Mouse (Mus musculus) erythroblast, embryonic 14.5 days (primary cell): ENCODE data around the gene Birc3. TPM values are rescaled to one million over a fixed set of nuclear protein-coding genes. Genes with fewer than 3 reads are reported as not detected.

Source experiments
- H3K27me3 ChIP-seq: 2 replicates; pipeline ENCODE4 v1.6.1; 2012; ENCODE audit warnings: inconsistent platforms; ENCODE audit not compliant: control insufficient read depth
- H3K36me3 ChIP-seq: 2 replicates; pipeline ENCODE4 v1.6.1; 2012; ENCODE audit warnings: mild to moderate bottlenecking, inconsistent platforms; ENCODE audit not compliant: control insufficient read depth
- H3K4me1 ChIP-seq: 2 replicates; pipeline ENCODE4 v1.6.1; 2012; ENCODE audit warnings: inconsistent platforms; ENCODE audit not compliant: control insufficient read depth
- H3K4me3 ChIP-seq: replicated peaks from 2 replicates; pipeline ENCODE3; 2012; ENCODE audit warnings: moderate library complexity, mild to moderate bottlenecking, inconsistent platforms
- H3K9me3 ChIP-seq: 2 replicates; pipeline ENCODE4 v1.6.1; 2012; ENCODE audit warnings: low read length, inconsistent platforms, mixed read lengths; ENCODE audit not compliant: control insufficient read depth
- GATA1 ChIP-seq: IDR thresholded peaks from 2 replicates; pipeline ENCODE4 v1.6.1; 2012; ENCODE audit warnings: low read length, inconsistent platforms, mixed read lengths
- TAL1 ChIP-seq: IDR thresholded peaks from 3 replicates; pipeline ENCODE4 v1.6.1; 2012; ENCODE audit warnings: low read length, inconsistent platforms, mixed read lengths
- polyA plus RNA-seq: library from polyadenylated mRNA; stranded (reverse); fragments of >175 nt; gene quantifications from 2 replicates; pipeline ENCODE4 v1.2.3, GENCODE M21; 2012

Gene Birc3
- polyA plus RNA-seq: 0.05 and 0.09 TPM in 2 replicates

GRCm38 (mm10) chr9:7872775-7873439, at the start of gene Birc3:
TSS of gene Birc3 (minus strand) at chr9:7873186.
- no peaks in the 10 kb centered on the region for H3K9me3 ChIP-seq
- H3K4me1 ChIP-seq: peaks cover 21% of the 10 kb centered on the region
- H3K4me3 ChIP-seq: peak within 1 kb of the TSS; percentile 69
- TF ChIP-seq GATA1 (no peak), TAL1 (no peak)
- no peaks in the 10 kb centered on the region for H3K27me3 ChIP-seq
- no peaks in the 10 kb centered on the region for H3K36me3 ChIP-seq

- TF ChIP-seq TAL1: no peak
- Histone ChIP-seq H3K9me3 (no peaks in the 10 kb centered on the region), H3K4me1 (peaks cover 20% of the 10 kb centered on the region), H3K4me3 (no peak overlapping the region), H3K27me3 (0 out of 2 replicates have a peak, but pooled peaks cover 2% of the 10 kb centered on the region), H3K36me3 (no peaks in the 10 kb centered on the region)
Observed at GRCm38 (mm10) chr9:7914925-7915324, 41.9 kb upstream of the Birc3 start.

DNA sequence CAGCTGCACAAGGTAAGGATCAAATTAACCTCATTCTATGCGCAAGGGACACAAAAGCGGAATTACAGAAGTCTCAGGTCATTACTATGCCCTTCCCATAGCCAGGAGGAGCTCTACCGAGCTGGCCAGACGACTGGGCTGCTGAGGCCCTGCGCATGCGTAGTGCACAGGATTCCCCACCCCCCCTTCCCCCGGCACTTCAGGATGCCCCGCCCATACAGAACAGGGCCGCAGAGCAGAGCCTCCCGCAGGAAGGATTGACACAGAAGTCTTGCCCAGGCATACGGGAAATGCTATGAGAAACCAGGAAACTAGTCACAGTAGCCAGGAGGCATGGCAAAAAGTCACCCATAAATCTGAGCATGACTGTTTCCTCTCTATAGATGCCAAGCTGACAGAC, 41.5 kb upstream of the Birc3 start:
- no peaks in the 10 kb centered on the region for H3K36me3 ChIP-seq
- H3K9me3 ChIP-seq: no peaks in the 10 kb centered on the region
- TF ChIP-seq GATA1 (no peak), TAL1 (no peak)
- peak overlapping the region; percentile 16 for H3K4me3 ChIP-seq
- peaks cover 20% of the 10 kb centered on the region for H3K4me1 ChIP-seq
- H3K27me3 ChIP-seq: 0 out of 2 replicates have a peak, but pooled peaks cover 2% of the 10 kb centered on the region

- Histone ChIP-seq H3K4me3 (peak overlapping the region; percentile 8), H3K27me3 (0 out of 2 replicates have a peak, but pooled peaks cover 2% of the 10 kb centered on the region), H3K9me3 (no peaks in the 10 kb centered on the region), H3K4me1 (peaks cover 20% of the 10 kb centered on the region), H3K36me3 (no peaks in the 10 kb centered on the region)
- TF ChIP-seq GATA1 (no peak), TAL1 (no peak)
Observed at GRCm38 (mm10) chr9:7913953-7914352, 41.0 kb upstream of the Birc3 start.

DNA sequence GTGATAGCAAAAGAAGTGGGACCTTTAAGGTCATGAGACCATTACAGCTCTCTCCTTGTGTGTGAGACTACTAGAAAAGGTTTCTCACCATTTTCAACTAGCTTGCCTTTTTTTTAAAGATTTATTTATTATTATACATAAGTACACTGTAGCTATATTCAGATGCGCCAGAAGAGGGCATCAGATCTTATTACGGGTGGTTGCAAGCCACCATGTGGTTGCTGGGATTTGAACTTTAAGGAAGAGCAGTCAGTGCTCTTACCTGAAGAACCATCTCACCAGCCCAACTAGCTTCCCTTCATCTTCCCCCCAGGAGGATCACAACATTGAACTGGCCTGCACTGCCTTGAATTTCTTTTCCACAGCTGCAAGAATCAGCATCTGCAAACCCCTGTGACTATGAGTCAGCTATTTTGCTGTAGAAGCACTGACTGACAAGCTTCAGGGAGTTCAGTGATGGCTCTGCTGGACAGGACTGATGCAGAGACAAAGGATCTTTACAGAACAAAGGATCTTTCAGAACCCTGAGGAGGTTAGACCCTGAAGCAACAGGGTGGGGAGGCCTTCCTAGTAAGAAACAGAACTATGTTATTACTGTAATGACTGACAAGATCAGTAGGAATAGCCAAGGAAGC, 34.5 kb upstream of the Birc3 start:
- no peaks in the 10 kb centered on the region for H3K27me3 ChIP-seq
- H3K36me3 ChIP-seq: no peaks in the 10 kb centered on the region
- H3K9me3 ChIP-seq: no peaks in the 10 kb centered on the region
- no peak overlapping the region for H3K4me3 ChIP-seq
- TF ChIP-seq TAL1 (no peak), GATA1 (no peak)
- peaks cover 17% of the 10 kb centered on the region for H3K4me1 ChIP-seq

DNA sequence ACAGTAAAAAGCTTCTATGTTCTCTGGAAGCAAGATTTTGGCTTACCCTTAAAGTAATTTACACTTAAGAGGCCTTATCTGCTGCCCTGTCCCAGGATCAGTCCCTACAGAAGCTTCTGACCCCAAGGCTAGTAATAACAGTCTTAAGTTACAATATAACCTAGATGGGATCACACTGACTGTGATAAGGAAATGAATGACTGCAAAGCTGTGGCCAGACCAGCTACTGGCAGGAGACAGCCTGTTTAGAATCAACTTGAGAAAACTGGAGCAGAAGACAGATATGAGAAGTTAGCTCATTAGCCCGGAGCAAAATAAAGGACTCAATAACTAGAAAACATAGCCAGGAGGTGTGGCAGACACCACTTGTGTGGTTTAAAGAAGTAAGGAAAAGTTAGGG, 33.6 kb upstream of the Birc3 start:
- H3K36me3 ChIP-seq: no peaks in the 10 kb centered on the region
- no peaks in the 10 kb centered on the region for H3K27me3 ChIP-seq
- no peaks in the 10 kb centered on the region for H3K9me3 ChIP-seq
- H3K4me1 ChIP-seq: peaks cover 13% of the 10 kb centered on the region
- TF ChIP-seq TAL1 (no peak), GATA1 (no peak)
- no peak overlapping the region for H3K4me3 ChIP-seq

DNA sequence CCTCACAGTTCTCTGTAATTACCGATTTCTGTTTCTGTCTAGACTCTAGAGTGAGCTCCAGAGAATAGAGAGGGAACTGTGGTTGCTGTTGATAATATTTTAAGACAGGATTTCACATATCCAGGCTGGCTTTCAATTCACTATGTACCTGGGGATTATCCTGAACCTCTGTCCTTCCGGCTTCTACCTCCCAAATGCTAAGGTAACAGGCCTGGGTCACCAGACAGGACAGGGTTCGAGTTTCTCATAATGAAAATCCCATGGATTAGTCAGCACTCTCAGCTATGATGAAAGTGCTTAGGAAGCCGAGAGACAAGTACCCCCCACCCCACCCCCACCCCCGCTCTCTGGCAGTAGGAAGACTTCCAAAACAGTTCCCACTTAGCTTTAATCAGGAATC, 30.8 kb upstream of the Birc3 start:
- Histone ChIP-seq H3K36me3 (no peaks in the 10 kb centered on the region), H3K9me3 (no peaks in the 10 kb centered on the region), H3K4me3 (no peak overlapping the region), H3K27me3 (no peaks in the 10 kb centered on the region), H3K4me1 (peaks cover 13% of the 10 kb centered on the region)
- TF ChIP-seq GATA1 (no peak), TAL1 (no peak)

GRCm38 (mm10) chr9:7903262-7903661, 30.3 kb upstream of the Birc3 start:
- Histone ChIP-seq H3K27me3 (no peaks in the 10 kb centered on the region), H3K4me1 (peaks cover 13% of the 10 kb centered on the region), H3K36me3 (no peaks in the 10 kb centered on the region), H3K9me3 (no peaks in the 10 kb centered on the region), H3K4me3 (no peak overlapping the region)
- TF ChIP-seq TAL1: no peak
- no peak for TF ChIP-seq GATA1

- Histone ChIP-seq H3K4me1 (peaks cover 13% of the 10 kb centered on the region), H3K36me3 (no peaks in the 10 kb centered on the region), H3K27me3 (no peaks in the 10 kb centered on the region), H3K9me3 (no peaks in the 10 kb centered on the region), H3K4me3 (no peak overlapping the region)
- TF ChIP-seq GATA1 (no peak), TAL1 (no peak)
Observed at GRCm38 (mm10) chr9:7902311-7902710, 29.3 kb upstream of the Birc3 start.

- no peaks in the 10 kb centered on the region for H3K27me3 ChIP-seq
- TF ChIP-seq GATA1: no peak
- no peak for TF ChIP-seq TAL1
- H3K4me1 ChIP-seq: peaks cover 13% of the 10 kb centered on the region
- H3K36me3 ChIP-seq: no peaks in the 10 kb centered on the region
- no peaks in the 10 kb centered on the region for H3K9me3 ChIP-seq
- H3K4me3 ChIP-seq: no peak overlapping the region
Observed at GRCm38 (mm10) chr9:7900965-7901364, 28.0 kb upstream of the Birc3 start.
